Mouse (Mus musculus) limb, embryonic 15.5 days (tissue): Measurements from ENCODE around the gene Sh2d3c. TPM values are rescaled to one million over a fixed set of nuclear protein-coding genes. Genes with fewer than 3 reads are reported as not detected.

Source experiments
- ATAC-seq: fragments of 200-750 bp; cut with Nextera tagmentation; 2 replicates; pipeline ENCODE4 v1.8.0; 2017; ENCODE audit warnings: low read depth, moderate TSS enrichment; ENCODE audit not compliant: insufficient number of reproducible peaks, low FRiP score, low TSS enrichment
- H3K27ac ChIP-seq: fragments of 300-500 bp; sonication (generic); 2 replicates; pipeline ENCODE4 v1.5.1; 2015; ENCODE audit warnings: moderate library complexity, mild to moderate bottlenecking, inconsistent platforms
- H3K27me3 ChIP-seq: fragments of 300-500 bp; sonication (generic); 2 replicates; pipeline ENCODE4 v1.6.1; 2015; ENCODE audit warnings: inconsistent platforms
- H3K36me3 ChIP-seq: fragments of 300-500 bp; sonication (generic); 2 replicates; pipeline ENCODE4 v1.6.1; 2015; ENCODE audit warnings: inconsistent platforms
- H3K4me1 ChIP-seq: fragments of 300-500 bp; sonication (generic); 2 replicates; pipeline ENCODE4 v1.6.1; 2015; ENCODE audit warnings: inconsistent platforms
- H3K4me2 ChIP-seq: fragments of 300-500 bp; sonication (generic); 2 replicates; pipeline ENCODE4 v1.6.1; 2015; ENCODE audit warnings: mild to moderate bottlenecking, inconsistent platforms
- H3K4me3 ChIP-seq: fragments of 300-500 bp; sonication (generic); 2 replicates; pipeline ENCODE4 v1.5.1; 2015; ENCODE audit warnings: mild to moderate bottlenecking, inconsistent platforms
- H3K9ac ChIP-seq: fragments of 300-500 bp; sonication (generic); 2 replicates; pipeline ENCODE4 v1.6.1; 2015; ENCODE audit warnings: inconsistent platforms
- H3K9me3 ChIP-seq: fragments of 300-500 bp; sonication (generic); 2 replicates; pipeline ENCODE4 v1.6.1; 2016; ENCODE audit warnings: inconsistent platforms
- WGBS: fragments of 180-500 bp; shearing (Covaris S2); methylation state at CpG from one replicate; pipeline ENCODE4 v1.1.7; 2015; 5-methylcytosine and 5-hydroxymethylcytosine counted together
- polyA plus RNA-seq: library from polyadenylated mRNA; unstranded; fragments of >200 nt; fragmentation: Nextera tagmentation; extraction: Ambion mirVana; gene quantifications from 2 replicates; pipeline ENCODE4 v1.2.1, GENCODE M21; 2015

The Sh2d3c gene
- polyA plus RNA-seq, 1 experiment from 2014 or later, result 23.0 TPM

DNA sequence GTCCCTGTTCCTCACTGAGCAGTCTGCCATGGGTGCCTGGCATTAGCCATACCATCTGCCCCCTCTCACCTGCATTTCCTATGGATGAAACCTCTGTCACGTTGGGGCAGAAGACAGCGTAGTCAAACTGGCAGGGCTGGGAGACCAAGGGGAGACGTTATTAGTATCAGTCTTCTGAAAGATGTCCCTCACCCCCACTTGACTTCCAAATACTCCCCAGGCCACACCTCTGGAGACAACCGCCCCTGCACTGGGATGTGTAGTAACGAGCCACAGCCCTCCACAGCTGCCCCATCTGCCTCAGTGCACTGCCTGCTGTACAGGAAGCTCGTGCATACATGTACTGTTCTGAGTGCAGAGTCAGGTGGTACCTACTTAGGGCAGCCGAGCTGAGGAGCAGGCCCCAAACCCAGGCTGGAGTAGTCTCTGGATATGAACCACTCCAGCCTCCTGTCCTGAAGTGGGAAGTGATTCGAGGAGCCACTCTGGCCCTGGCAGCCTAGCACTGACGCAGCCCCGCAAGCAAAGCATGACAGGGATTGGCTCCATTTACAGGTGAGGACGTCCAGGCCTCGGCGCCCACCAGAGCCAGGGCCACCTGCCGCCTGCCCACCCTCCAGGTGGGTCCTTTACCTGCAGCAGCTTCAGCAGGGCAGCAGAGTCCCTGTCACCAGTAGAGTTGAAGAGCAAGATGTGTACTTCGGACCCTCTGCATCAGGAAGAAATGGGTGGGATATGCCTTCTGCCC lies 36.0 kb upstream of the Sh2d3c start:
- WGBS, result 86% methylated on average over 15 of the region's 15 CpGs
- ATAC-seq, result no peak
- H3K36me3 ChIP-seq, result peaks cover 68% of the 10 kb centered on the region
- H3K9me3 ChIP-seq, result no peaks in the 10 kb centered on the region
- H3K4me3 ChIP-seq, result no peak overlapping the region
- no peak overlapping the region for H3K4me2 ChIP-seq
- H3K27ac ChIP-seq, result no peak overlapping the region
- no peak overlapping the region for H3K9ac ChIP-seq
- no peaks in the 10 kb centered on the region for H3K27me3 ChIP-seq
- peaks cover 29% of the 10 kb centered on the region for H3K4me1 ChIP-seq

DNA sequence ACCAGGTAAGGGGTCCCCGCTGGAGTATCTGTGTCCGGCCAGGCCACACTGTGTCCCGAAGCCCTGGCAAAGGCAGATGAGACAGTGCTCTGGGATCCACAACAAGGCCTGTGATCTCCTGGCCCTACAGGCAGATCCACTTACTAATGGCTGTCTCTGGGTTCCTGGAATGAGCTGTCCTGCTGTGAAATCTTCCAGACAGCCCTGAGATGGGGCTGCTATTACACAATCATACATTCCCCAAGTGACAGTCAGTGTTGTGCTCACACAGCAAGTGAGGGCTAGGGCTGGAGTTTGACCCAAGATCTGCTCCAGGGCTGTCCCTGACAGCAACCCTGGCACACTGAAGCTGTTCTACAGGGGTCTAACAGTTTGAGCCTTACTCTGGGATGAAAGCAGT lies 35.0 kb upstream of the Sh2d3c start:
- Histone ChIP-seq H3K4me2 (no peak overlapping the region), H3K4me3 (no peak overlapping the region), H3K27ac (no peak overlapping the region), H3K9me3 (no peaks in the 10 kb centered on the region), H3K4me1 (peaks cover 22% of the 10 kb centered on the region), H3K9ac (no peak overlapping the region), H3K36me3 (peaks cover 68% of the 10 kb centered on the region), H3K27me3 (no peaks in the 10 kb centered on the region)
- ATAC-seq, result no peak
- WGBS, result 94% methylated on average over 3 of the region's 3 CpGs

DNA sequence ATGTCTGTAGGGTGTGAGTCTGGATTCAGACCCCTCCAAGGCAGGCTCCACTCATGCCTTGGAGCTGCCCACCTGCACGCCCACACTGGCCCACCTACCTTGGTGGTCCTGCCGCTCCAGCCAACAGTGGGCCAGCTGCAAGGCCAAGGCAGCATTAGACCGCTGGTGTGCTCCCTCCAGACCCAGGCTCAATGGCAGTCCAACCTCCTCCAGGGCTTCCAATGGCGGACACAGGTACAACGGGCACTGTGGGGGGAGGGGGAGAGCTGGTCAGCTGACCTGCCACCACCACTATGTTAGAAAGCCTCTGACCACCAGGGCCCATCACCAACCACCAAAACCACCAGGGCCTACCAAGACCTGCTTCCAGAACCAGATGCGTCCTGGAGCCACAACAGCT lies 34.2 kb upstream of the Sh2d3c start:
- peaks cover 63% of the 10 kb centered on the region for H3K36me3 ChIP-seq
- no peak overlapping the region for H3K4me2 ChIP-seq
- H3K4me1 ChIP-seq, result peaks cover 20% of the 10 kb centered on the region
- H3K27ac ChIP-seq, result no peak overlapping the region
- H3K27me3 ChIP-seq, result no peaks in the 10 kb centered on the region
- no peak overlapping the region for H3K4me3 ChIP-seq
- no peak for ATAC-seq
- H3K9me3 ChIP-seq, result no peaks in the 10 kb centered on the region
- 83% methylated on average over 6 of the region's 6 CpGs for WGBS
- H3K9ac ChIP-seq, result no peak overlapping the region

DNA sequence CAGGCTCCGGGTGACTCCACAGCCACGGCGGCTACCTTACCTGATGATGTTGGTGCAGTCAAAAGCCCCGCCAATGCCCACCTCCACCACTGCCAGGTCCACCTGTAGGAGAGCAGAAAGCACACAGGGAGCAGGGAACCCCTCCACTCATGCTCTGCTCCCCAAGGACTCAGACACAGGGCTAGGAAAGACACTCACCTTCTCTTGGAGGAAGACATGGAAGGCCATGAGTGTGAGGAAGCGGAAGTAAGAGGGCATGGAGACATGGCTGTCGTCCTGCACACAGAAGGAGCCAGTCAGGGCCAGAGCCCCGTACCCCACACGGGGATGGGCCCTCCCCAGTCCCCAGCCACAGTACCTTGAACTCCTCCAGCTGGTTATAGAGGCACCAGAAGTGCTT lies 33.3 kb upstream of the Sh2d3c start:
- Histone ChIP-seq H3K9ac (no peak overlapping the region), H3K27ac (no peak overlapping the region), H3K4me1 (peaks cover 22% of the 10 kb centered on the region), H3K9me3 (no peaks in the 10 kb centered on the region), H3K36me3 (peaks cover 56% of the 10 kb centered on the region), H3K27me3 (no peaks in the 10 kb centered on the region), H3K4me3 (no peak overlapping the region), H3K4me2 (no peak overlapping the region)
- ATAC-seq, result no peak
- 94% methylated on average over 8 of the region's 8 CpGs for WGBS

DNA sequence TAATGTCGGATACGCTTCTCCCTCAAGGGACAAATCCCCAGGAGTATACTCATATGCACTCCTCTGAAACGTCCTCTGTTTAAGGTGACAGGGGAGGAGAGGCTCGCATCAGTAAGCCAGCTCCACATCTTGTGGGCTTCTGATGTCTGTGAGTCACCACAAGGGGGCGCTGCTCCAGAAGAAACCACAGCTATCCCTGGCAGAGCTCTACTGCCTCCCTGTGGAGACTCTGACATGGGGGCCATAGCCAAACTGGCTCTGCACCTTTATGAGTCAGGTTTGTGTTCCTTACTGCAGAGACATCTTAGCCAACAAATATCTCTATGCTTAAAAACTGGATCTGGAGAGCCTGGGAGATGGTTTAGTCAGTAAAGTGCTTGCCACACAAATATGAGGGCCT lies 31.4 kb upstream of the Sh2d3c start:
- no peak overlapping the region for H3K4me3 ChIP-seq
- no peak for ATAC-seq
- H3K27me3 ChIP-seq, result no peaks in the 10 kb centered on the region
- no peak overlapping the region for H3K9ac ChIP-seq
- WGBS, result 16% methylated on average over 5 of the region's 5 CpGs
- no peak overlapping the region for H3K4me2 ChIP-seq
- no peak overlapping the region for H3K27ac ChIP-seq
- peaks cover 32% of the 10 kb centered on the region for H3K4me1 ChIP-seq
- peaks cover 38% of the 10 kb centered on the region for H3K36me3 ChIP-seq
- H3K9me3 ChIP-seq, result no peaks in the 10 kb centered on the region

DNA sequence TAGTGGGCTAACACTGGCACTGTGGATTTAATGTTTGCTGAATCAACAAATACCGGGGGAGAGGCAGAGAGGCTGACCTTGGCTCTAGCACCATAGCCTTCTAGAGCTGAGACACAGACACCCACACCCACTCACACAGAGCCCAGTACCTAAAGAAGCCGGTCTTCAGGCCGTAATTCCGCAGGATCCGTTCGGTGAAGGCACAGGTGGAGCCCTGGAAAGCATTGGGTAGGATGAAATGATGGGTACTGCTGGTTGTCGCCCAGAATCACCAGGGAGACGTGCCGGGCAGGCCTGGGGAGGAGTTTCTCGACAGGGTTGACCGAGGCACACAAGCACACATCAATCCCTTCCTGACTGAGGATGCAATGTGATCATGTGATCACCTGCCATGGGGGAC lies 29.8 kb upstream of the Sh2d3c start:
- H3K9me3 ChIP-seq, result no peaks in the 10 kb centered on the region
- no peak overlapping the region for H3K4me2 ChIP-seq
- peaks cover 22% of the 10 kb centered on the region for H3K36me3 ChIP-seq
- ATAC-seq, result no peak
- no peak overlapping the region for H3K4me3 ChIP-seq
- H3K4me1 ChIP-seq, result peaks cover 34% of the 10 kb centered on the region
- H3K9ac ChIP-seq, result no peak overlapping the region
- H3K27me3 ChIP-seq, result no peaks in the 10 kb centered on the region
- WGBS, result 83% methylated on average over 11 of the region's 11 CpGs
- H3K27ac ChIP-seq, result no peak overlapping the region

DNA sequence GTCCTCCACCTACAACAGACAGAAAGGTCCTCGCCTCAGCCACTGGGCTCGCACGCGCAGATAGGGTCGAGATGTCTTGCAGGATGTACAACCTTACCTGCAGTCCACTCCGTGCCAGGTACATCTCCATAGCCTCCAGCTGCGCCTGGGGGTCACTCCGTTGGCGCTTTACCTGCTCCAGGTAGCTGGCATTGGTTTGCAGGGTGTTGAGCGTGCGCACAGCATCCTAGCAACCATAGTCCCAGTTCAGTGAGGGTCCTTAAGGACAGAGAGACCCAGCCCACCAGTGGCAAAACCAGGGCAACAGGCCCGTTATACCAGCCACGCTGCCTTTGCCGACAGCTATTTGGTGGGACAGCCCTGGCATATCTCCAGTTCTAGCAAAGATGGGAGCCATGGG lies 28.4 kb upstream of the Sh2d3c start:
- no peaks in the 10 kb centered on the region for H3K9me3 ChIP-seq
- peak overlapping the region; percentile 77 for H3K4me2 ChIP-seq
- 0 out of 2 replicates have a peak overlapping the region, but pooled peaks have one; percentile 95 for H3K9ac ChIP-seq
- no peaks in the 10 kb centered on the region for H3K27me3 ChIP-seq
- H3K27ac ChIP-seq, result no peak overlapping the region
- peaks cover 7% of the 10 kb centered on the region for H3K36me3 ChIP-seq
- 92% methylated on average over 14 of the region's 14 CpGs for WGBS
- ATAC-seq, result no peak
- peak overlapping the region; percentile 92; the same call in 1 of the 2 replicates for H3K4me3 ChIP-seq
- peaks cover 32% of the 10 kb centered on the region for H3K4me1 ChIP-seq

DNA sequence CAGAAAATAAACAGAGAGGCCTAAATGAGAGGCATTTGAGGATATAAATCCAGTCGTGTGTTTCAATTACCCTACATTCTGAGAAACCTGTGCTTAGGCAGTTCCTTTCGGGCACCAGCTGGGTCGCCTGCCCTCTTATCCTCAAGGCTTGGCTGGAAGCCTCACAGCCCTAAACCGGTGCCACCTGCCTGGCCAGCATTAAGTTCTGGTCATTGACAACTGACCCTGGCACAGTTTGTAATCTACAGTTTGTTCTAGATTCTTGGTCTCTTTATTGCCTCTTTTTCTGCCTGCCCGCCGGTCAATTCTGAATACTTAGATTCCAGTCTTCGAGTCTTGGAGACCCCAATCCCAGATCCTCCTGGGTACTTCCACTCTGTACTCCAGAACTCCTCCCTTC lies 27.6 kb upstream of the Sh2d3c start:
- 10% methylated on average over 7 of the region's 7 CpGs for WGBS
- H3K9me3 ChIP-seq, result no peaks in the 10 kb centered on the region
- no peak for ATAC-seq

DNA sequence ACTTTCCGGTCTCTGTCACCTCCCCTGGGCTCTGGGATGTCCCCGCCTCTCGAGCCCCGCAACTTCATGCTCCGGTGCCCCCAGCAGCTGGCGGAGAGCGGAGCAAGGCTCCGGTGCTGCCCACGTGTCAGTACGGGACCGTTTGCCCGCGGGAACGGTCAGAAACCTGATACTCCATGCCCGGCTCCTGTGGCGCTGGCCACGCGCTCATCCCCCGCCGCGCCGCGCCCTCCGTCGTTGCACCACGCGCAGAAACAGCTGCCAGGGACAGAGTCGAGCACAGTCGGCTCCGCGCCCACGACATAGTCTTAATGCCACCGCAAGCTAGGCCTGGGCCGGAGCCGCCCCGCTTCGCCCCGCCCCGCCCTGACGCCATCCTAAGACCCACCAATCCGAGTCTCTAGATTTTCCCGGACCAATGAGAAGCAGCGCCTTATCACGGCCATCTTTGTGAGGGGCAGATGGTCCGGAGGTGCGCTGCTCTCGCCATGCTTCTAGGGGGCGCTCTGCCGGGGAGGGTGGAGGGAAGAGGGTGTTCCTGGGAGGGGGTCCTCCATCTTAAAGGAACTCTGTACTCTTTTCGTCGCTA lies 26.9 kb upstream of the Sh2d3c start:
- ATAC-seq, result peak; percentile 96
- WGBS, result under 1% methylated on average over 51 of the region's 51 CpGs
- H3K9ac ChIP-seq, result peak overlapping the region; percentile 95
- H3K4me3 ChIP-seq, result peak overlapping the region; percentile 92
- peaks cover 32% of the 10 kb centered on the region for H3K4me1 ChIP-seq
- H3K27ac ChIP-seq, result peak overlapping the region; percentile 92
- no peaks in the 10 kb centered on the region for H3K36me3 ChIP-seq
- H3K27me3 ChIP-seq, result no peaks in the 10 kb centered on the region
- H3K4me2 ChIP-seq, result peak overlapping the region; percentile 77
- H3K9me3 ChIP-seq, result no peaks in the 10 kb centered on the region

More for the DNA sequence above, 27.6 kb upstream of the Sh2d3c start:
- Histone ChIP-seq H3K27ac (peak overlapping the region; percentile 92; the same call in 1 of the 2 replicates), H3K4me3 (peak overlapping the region; percentile 92), H3K4me2 (peak overlapping the region; percentile 77), H3K27me3 (no peaks in the 10 kb centered on the region), H3K9ac (peak overlapping the region; percentile 95), H3K36me3 (no peaks in the 10 kb centered on the region), H3K4me1 (peaks cover 32% of the 10 kb centered on the region)

DNA sequence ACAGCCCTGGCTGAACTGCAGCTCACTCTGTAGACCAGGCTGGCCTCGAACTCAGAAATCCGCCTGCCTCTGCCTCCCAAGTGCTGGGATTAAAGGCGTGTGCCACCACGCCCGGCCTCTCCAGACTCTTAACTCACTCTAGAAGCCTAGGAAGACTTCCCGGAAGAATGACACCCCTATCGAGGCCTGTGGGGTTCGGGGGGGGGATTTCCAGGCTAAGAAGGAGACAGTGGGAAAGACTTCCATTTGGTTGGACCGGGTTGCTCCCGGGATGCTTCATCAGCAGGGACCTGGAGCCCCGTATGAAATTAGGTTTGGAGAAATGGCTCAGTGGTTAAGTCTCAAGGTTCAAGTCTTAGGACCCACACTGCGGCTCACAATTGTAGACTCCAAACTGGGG lies 26.2 kb upstream of the Sh2d3c start:
- WGBS, result 85% methylated on average over 12 of the region's 12 CpGs
- Histone ChIP-seq H3K27ac (peak overlapping the region; percentile 92), H3K4me2 (peak overlapping the region; percentile 77), H3K9ac (peak overlapping the region; percentile 50), H3K9me3 (no peaks in the 10 kb centered on the region), H3K4me3 (peak overlapping the region; percentile 92), H3K36me3 (no peaks in the 10 kb centered on the region), H3K4me1 (peaks cover 29% of the 10 kb centered on the region), H3K27me3 (no peaks in the 10 kb centered on the region)
- no peak for ATAC-seq

DNA sequence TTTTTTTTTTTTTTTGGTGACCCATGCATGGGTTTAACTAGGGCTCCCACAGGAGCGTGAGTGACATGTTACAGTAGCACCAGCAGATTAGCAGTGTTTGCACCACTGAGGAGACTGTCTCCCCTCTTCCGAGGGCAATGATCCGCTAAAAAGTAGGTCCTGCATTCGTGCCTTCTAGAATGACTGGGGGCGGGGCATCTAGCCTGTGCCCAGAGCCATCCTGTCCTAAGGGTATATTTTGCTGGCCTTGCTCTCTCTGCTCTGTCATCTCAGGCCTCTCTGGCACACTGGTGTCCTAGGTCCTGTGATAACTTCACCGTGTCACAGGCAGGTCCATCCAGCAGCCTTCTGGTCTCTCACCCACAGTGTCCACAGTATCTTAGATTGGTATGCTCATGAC lies 21.2 kb upstream of the Sh2d3c start:
- WGBS, result 76% methylated on average over 6 of the region's 6 CpGs
- no peak overlapping the region for H3K9ac ChIP-seq
- H3K36me3 ChIP-seq, result peaks cover 26% of the 10 kb centered on the region

DNA sequence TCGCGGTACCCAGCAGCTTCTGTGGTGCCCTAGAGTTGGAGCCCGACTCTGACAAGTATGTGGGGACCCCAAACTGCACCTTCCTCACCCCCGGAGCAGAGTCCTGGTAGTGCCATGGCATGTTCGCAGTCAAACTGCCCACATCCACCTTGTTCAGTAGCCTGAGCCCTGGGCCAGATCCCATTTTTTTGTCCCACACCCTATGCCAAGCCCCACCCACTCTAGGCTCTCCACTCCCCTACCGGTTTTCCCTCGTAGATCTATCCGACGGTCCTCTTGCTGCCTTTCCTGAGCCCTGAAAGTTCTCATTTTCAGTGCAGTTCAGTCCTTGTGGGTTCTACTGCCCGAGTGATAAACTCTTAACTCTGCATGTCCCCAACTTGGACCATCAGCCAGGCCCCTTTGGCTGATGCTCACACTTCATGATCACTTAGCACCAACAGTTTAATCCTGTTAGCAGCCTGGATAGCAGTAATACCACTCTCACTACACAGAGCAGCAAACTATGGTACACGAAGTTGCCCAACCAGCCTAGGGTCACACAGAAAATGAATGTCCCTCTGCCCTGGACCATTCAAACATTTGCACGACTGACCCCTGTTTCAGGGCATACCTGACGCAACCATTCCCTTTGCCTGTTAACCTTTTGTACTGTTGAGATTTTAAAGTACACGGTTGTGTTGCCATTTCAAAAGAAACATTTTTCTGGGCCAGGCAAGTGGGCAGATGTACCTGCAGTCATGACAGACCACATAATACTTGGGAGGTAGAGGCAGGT lies 19.7 kb upstream of the Sh2d3c start:
- Histone ChIP-seq H3K9me3 (no peaks in the 10 kb centered on the region), H3K9ac (no peak overlapping the region), H3K4me2 (no peak overlapping the region), H3K27me3 (no peaks in the 10 kb centered on the region), H3K36me3 (peaks cover 41% of the 10 kb centered on the region), H3K27ac (no peak overlapping the region), H3K4me1 (no peaks in the 10 kb centered on the region), H3K4me3 (no peak overlapping the region)
- no peak for ATAC-seq
- 81% methylated on average over 14 of the region's 14 CpGs for WGBS

More for the DNA sequence above, 21.2 kb upstream of the Sh2d3c start:
- no peak for ATAC-seq
- Histone ChIP-seq H3K9me3 (no peaks in the 10 kb centered on the region), H3K27ac (no peak overlapping the region), H3K4me2 (no peak overlapping the region), H3K27me3 (no peaks in the 10 kb centered on the region), H3K4me3 (no peak overlapping the region), H3K4me1 (0 out of 2 replicates have a peak, but pooled peaks cover under 1% of the 10 kb centered on the region)
